Mouse (Mus musculus): ENCODE results near the gene Tmem135. TPM values are rescaled to one million over a fixed set of nuclear protein-coding genes. Genes with fewer than 3 reads are reported as not detected.

Tmem135 gene
- polyA plus RNA-seq, 1 experiment: 27.6 TPM

DNA sequence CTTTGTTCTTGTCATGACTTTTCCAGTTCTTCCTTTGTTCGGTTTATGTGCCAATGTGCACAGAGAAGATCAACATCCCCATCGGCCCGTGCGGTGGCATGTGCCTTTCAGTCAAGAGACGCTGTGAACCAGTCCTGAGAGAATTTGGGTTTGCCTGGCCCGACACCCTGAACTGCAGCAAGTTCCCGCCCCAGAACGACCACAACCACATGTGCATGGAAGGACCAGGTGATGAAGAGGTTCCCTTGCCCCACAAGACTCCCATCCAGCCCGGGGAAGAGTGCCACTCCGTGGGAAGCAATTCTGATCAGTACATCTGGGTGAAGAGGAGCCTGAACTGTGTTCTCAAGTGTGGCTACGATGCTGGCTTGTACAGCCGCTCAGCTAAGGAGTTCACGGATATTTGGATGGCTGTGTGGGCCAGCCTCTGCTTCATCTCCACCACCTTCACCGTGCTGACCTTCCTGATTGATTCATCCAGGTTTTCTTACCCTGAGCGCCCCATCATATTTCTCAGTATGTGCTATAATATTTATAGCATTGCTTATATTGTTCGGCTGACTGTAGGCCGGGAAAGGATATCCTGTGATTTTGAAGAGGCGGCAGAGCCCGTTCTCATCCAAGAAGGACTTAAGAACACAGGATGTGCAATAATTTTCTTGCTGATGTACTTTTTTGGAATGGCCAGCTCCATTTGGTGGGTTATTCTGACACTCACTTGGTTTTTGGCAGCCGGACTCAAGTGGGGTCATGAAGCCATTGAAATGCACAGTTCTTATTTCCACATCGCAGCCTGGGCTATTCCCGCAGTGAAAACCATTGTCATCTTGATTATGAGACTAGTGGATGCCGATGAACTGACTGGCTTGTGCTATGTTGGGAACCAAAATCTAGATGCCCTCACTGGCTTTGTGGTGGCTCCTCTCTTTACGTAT is 3.3 kb upstream of the Tmem135 start:
- H3K36me3 ChIP-seq (ENCODE audit: control insufficient read depth, insufficient read depth, low read length): no peaks in the 10 kb centered on the region
- H3K27ac ChIP-seq (ENCODE audit: insufficient read depth, low read length): no peak overlapping the region
- 89% methylated on average over 24 of the region's 24 CpGs for WGBS
- TF ChIP-seq CTCF (IDR thresholded peaks at IDR 0.05; ENCODE audit: extremely low read depth, insufficient read depth, insufficient read length, insufficient replicate concordance) (no peak), POLR2A (IDR thresholded peaks at IDR 0.05; ENCODE audit: low read depth, low read length) (no peak)
- no peak for DNase-seq (ENCODE audit: low read depth in 1 of 2, low spot score in 2 of 2)
- H3K27me3 ChIP-seq (ENCODE audit: control insufficient read depth, insufficient read depth, low read length): peaks cover 9% of the 10 kb centered on the region
- H3K4me1 ChIP-seq (ENCODE audit: control insufficient read depth, insufficient read depth, insufficient read length): peaks cover 5% of the 10 kb centered on the region; the same call in 1 of the 2 replicates
- no peak overlapping the region for H3K4me3 ChIP-seq (ENCODE audit: extremely low read depth, insufficient read depth, insufficient read length)

DNA sequence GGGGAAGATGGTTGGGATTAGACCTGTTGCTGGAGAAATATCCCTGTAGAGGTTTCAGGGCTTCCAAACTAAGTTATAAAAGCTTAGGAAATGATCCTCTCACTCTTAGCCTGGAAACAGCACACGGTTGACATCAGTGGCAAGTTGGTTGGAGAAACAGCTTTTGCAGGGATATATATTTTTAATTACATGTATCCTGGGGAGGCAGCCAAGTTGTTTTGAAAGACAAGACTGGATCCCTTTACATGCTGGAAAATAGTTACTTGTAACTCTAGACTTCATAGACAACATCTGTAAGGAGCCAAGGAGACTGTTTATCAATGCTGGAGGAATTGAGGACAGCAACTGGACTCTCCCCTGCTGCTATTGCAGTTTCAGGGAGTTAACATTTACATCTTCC is 2.0 kb upstream of the Tmem135 start:
- no peak for TF ChIP-seq POLR2A (IDR thresholded peaks at IDR 0.05; ENCODE audit: low read depth, low read length)
- TF ChIP-seq CTCF (IDR thresholded peaks at IDR 0.05; ENCODE audit: extremely low read depth, insufficient read depth, insufficient read length, insufficient replicate concordance): no peak
- Histone ChIP-seq H3K27ac (ENCODE audit: insufficient read depth, low read length) (no peak overlapping the region), H3K27me3 (ENCODE audit: control insufficient read depth, insufficient read depth, low read length) (peaks cover 9% of the 10 kb centered on the region), H3K4me3 (ENCODE audit: extremely low read depth, insufficient read depth, insufficient read length) (no peak overlapping the region), H3K36me3 (ENCODE audit: control insufficient read depth, insufficient read depth, low read length) (no peaks in the 10 kb centered on the region), H3K4me1 (ENCODE audit: control insufficient read depth, insufficient read depth, insufficient read length) (peaks cover 5% of the 10 kb centered on the region; the same call in 1 of the 2 replicates)
- DNase-seq (ENCODE audit: low read depth in 1 of 2, low spot score in 2 of 2): no peak
- 80% methylated on average over 1 of the region's 1 CpGs for WGBS

DNA sequence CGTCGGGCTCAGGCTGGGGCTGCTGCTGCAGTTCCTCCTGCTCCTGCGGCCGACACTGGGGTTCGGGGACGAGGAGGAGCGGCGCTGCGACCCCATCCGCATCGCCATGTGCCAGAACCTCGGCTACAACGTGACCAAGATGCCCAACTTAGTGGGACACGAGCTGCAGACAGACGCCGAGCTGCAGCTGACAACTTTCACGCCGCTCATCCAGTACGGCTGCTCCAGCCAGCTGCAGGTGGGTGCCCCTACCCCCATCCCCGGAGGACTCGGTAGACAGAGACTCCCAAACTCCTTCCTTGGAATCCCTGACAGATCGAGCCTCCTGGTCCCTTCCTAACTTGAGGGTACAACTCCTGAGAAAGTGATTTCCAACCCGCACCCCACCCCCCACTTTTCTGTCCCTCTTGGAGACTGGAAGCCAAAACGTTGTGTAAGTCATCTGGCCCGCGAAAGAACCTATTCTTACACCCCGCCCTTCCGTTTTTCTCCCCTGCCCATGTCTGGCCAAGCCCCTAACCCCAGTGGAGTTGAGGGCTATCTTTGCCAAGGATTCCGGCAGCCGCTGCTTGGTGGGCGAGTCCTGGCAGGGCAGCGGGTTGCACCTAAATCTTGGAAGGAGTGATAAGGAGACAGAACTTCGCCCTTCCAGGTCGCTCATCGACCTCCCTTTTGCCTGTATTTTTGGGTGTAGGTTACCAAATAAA is 865 bp upstream of the Tmem135 start:
- H3K27me3 ChIP-seq (ENCODE audit: control insufficient read depth, insufficient read depth, low read length): peaks cover 9% of the 10 kb centered on the region
- H3K27ac ChIP-seq (ENCODE audit: insufficient read depth, low read length): peak overlapping the region; percentile 39
- H3K4me1 ChIP-seq (ENCODE audit: control insufficient read depth, insufficient read depth, insufficient read length): peaks cover 5% of the 10 kb centered on the region; the same call in 1 of the 2 replicates
- H3K4me3 ChIP-seq (ENCODE audit: extremely low read depth, insufficient read depth, insufficient read length): peak overlapping the region; percentile 55
- no peak for TF ChIP-seq POLR2A (IDR thresholded peaks at IDR 0.05; ENCODE audit: low read depth, low read length)
- TF ChIP-seq CTCF (IDR thresholded peaks at IDR 0.05; ENCODE audit: extremely low read depth, insufficient read depth, insufficient read length, insufficient replicate concordance): no peak
- H3K36me3 ChIP-seq (ENCODE audit: control insufficient read depth, insufficient read depth, low read length): no peaks in the 10 kb centered on the region
- WGBS: 3% methylated on average over 35 of the region's 35 CpGs
- no peak for DNase-seq (ENCODE audit: low read depth in 1 of 2, low spot score in 2 of 2)

DNA sequence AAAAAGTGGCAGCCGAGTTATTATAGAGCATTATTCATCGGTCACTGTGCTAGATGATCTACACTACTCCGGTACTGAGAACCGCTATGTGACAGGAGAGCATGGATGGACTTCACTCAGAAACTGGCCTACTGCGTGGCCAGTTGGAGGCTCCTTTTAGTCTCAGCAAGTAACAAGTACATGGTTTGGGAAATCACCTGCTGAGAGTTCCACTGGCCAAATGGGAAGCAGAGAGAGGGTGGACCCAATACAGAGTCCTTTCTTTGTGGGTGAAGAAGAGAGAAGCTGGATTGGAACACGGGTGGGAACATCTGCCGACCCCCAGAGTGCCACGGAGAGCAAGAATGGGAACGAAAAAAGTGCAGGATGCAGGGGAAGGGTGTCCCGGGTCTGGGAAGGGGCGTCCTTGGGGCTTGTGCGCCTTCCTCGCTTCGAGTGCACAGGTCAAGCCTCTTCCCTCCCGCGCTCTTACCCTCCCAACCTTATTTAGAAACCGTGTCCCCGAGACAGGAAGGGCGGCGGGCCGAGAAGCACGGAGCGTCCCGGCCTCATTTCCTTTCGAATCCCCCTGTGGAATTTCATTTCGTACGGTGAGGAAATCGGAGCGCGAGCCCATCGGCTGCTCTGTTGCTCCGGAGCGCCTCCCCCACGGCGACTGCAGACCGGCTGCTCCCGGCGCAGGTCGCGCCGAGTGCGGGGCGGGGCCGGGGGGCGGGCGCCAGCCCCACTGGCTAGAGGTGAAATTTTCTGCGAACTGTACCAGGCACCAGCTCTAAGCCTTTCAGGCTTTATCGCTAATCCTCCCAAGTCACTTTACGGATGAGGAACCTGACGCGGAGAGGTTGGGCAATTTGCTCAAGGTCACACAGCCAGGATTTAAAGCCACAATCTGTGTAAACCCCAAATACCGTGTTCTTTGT is 709 bp downstream of the Tmem135 start:
- H3K4me3 ChIP-seq (ENCODE audit: extremely low read depth, insufficient read depth, insufficient read length): peak overlapping the region; percentile 55
- TF ChIP-seq CTCF (IDR thresholded peaks at IDR 0.05; ENCODE audit: extremely low read depth, insufficient read depth, insufficient read length, insufficient replicate concordance) (no peak), POLR2A (IDR thresholded peaks at IDR 0.05; ENCODE audit: low read depth, low read length) (no peak)
- peaks cover 5% of the 10 kb centered on the region; the same call in 1 of the 2 replicates for H3K4me1 ChIP-seq (ENCODE audit: control insufficient read depth, insufficient read depth, insufficient read length)
- no peaks in the 10 kb centered on the region for H3K36me3 ChIP-seq (ENCODE audit: control insufficient read depth, insufficient read depth, low read length)
- DNase-seq (ENCODE audit: low read depth in 1 of 2, low spot score in 2 of 2): peak in 1 of 2 experiments; percentile 22
- peak overlapping the region; percentile 6; the same call in 1 of the 2 replicates for H3K27ac ChIP-seq (ENCODE audit: insufficient read depth, low read length)
- peaks cover 9% of the 10 kb centered on the region for H3K27me3 ChIP-seq (ENCODE audit: control insufficient read depth, insufficient read depth, low read length)
- WGBS: 9% methylated on average over 52 of the region's 52 CpGs

DNA sequence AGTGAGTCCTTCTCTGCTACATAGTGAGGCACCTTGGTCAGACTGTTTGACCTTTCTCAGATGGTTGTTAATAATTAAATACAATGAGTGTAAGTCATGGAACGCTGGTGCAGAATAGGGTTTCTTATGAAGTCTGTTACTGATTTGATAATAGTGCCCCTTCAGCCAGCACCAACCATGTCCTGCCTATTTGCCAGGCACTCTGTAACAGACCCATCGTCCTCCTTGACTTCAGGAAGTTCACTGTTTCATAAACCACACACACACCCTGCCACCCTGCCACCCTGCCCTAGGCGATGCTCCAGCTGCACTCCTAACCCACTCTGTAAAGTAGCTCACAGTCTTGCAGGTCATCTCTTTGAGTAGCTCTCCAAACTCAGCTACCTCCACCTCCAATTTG is 2.1 kb downstream of the Tmem135 start:
- Histone ChIP-seq H3K27ac (ENCODE audit: insufficient read depth, low read length) (no peak overlapping the region), H3K4me3 (ENCODE audit: extremely low read depth, insufficient read depth, insufficient read length) (no peak overlapping the region)
- no peak for TF ChIP-seq POLR2A (IDR thresholded peaks at IDR 0.05; ENCODE audit: low read depth, low read length)
- TF ChIP-seq CTCF (IDR thresholded peaks at IDR 0.05; ENCODE audit: extremely low read depth, insufficient read depth, insufficient read length, insufficient replicate concordance): no peak

More for the DNA sequence above, 2.1 kb downstream of the Tmem135 start:
- WGBS: 38% methylated on average over 3 of the region's 3 CpGs
- DNase-seq (ENCODE audit: low read depth in 1 of 2, low spot score in 2 of 2): no peak
- no peaks in the 10 kb centered on the region for H3K36me3 ChIP-seq (ENCODE audit: control insufficient read depth, insufficient read depth, low read length)
- H3K27me3 ChIP-seq (ENCODE audit: control insufficient read depth, insufficient read depth, low read length): peaks cover 9% of the 10 kb centered on the region
- H3K4me1 ChIP-seq (ENCODE audit: control insufficient read depth, insufficient read depth, insufficient read length): peaks cover 5% of the 10 kb centered on the region; the same call in 1 of the 2 replicates

Data from spleen, adult 2 months (tissue).